Mouse (Mus musculus): ENCODE data around the gene Syvn1.

GRCm38 (mm10) chr19:6082156-6082555 is 35.8 kb downstream of the Syvn1 start, which contains the start of gene Gm28374:
- TF ChIP-seq POLR2A (IDR thresholded peaks at IDR 0.05; ENCODE audit: borderline replicate concordance, low read depth, low read length), result no peak
- no peak for TF ChIP-seq CTCF (IDR thresholded peaks at IDR 0.05; ENCODE audit: low read depth, low read length)
